Mouse (Mus musculus): ENCODE measurements at regions not wholly inside any gene's neighbourhood (a gene's known extent, or its start where the extent isn't known, plus 50 kb on each side); places are given as distances from the start of the nearest gene placed in this dataset.

DNA sequence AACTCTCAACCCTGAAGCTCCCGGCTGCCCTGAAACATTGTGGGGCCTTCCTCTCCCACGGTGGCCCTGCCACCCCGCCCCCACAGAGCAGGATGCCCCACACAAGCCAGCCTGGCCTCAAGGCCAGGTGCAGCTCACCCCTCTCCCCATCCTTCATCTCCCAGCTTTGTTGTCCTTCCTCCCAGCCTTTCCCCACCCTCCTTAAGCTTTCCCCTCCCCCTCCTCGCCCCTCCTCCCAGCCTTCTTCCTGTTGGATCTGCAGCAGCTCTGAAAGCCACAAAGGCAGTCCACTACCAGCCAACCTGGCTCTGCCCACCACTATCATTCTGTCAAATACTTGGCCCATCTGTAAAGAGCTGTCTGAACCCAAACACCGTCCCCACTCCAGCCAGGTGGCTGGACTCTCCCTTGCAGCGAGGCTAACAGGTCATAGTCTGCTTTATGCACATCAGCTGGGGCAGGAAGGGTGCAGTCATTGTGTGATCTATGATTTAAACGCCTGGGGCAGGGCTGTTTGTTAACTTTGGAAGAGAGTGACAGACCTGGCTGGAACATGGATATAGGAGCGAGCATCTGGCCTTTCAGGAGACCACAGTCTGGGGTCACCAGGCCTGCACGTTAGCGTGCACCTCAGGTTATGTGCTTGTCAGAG, 119.9 kb upstream of the Atp6ap2 start:
- DNase-seq (ENCODE audit: low spot score in 2 of 2) = no peak

DNA sequence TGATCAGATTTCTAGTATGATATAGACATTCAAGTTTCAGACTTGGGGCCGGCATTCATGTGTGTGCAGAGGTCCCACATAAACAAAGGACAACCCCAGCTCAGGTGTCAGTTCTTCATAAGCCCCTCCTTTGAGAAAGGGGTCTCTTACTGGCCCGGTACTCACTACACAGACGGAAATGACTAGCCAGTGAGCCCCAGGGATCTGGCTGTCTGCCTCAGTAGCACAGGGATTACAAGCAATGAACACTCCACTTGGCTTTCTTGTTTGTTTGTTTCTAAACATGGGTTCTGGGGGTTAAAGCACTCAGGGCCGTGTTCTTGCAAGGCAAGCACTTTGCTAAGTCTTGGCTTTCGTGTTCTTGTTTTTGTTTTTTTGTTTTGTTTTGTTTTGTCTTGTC, 115.3 kb upstream of the Atp6ap2 start:
- DNase-seq (ENCODE audit: low spot score in 2 of 2) = no peak

DNA sequence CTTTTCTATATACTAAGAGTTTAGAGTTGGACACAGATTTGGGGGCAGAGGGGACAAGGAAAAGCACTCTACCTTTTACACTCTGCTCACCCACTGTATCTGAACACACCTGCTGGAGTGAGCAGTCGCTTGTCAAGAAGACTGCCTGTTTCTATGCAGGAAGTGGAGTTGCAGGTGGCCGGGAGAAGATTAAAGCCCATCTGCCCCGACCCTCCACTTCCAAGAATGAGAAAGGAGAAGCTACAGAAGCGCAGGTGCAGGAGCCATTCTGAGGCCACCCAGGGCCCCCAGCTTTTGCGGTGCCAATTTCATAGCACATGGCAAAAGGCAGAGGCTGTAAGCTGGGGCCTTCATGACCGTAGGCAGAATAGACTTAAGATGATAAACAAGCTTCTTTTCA, 108.4 kb upstream of the Atp6ap2 start:
- DNase-seq (ENCODE audit: low spot score in 2 of 2) = no peak

DNA sequence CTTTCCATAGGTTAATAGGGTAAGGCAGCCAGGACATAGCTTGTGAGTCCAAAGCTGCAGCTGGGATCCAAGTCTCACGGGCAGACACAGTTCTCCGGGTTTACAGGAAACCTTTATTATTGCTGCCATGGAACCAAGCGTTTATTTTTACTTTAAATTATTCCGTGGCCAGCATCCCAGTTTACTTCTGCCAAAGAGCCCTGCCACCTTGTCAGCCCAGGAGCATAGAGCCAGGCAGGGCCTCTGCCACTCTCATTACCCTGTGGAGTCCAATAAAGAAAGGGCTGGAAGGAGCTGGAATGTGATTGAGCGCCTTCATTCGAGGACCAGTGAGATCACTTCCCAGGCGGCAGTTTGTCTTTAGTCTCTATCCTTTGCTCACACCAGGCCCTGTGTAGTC, 96.6 kb upstream of the Atp6ap2 start:
- DNase-seq (ENCODE audit: low spot score in 2 of 2) = no peak

DNA sequence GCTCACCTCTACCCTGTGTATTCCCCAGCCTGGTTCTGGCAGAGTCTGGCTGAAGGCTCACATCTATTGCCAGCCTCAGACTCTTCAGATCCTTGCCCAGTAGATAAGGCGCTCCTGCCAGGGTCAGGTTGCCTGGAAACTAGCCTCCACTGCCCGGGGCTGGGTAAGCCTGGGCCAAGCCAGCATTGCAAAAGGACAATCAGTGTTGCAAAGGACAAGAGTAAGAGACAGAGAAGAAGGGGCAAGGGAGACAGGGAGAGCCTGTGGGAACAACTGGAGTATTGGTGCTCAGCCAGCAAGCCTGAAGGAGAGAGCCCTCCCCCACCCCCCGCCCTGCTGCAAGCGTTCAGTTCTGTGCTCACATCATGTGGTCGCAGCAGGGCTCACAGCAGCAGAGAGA, 94.4 kb upstream of the Atp6ap2 start:
- no peak for DNase-seq (ENCODE audit: low spot score in 2 of 2)

DNA sequence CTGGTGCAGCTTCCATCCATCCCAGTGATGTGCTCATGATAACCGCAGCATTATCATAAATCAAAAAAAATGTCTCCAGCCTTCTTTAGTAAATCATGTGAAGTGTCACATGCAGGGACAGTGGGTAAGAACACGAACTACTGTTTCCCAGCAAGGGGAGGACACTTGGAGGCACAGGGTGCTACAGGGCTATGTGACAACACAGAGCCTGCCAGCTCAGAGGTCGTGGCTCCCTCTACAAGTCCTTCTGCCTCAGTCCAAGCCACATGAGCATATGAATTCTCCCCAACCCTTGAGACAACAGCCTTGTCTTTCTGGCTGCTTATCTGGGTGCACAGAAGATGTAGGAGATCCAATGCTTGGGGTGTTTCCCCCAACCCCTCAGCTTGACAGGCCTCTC, 93.7 kb upstream of the Atp6ap2 start:
- no peak for DNase-seq (ENCODE audit: low spot score in 2 of 2)

DNA sequence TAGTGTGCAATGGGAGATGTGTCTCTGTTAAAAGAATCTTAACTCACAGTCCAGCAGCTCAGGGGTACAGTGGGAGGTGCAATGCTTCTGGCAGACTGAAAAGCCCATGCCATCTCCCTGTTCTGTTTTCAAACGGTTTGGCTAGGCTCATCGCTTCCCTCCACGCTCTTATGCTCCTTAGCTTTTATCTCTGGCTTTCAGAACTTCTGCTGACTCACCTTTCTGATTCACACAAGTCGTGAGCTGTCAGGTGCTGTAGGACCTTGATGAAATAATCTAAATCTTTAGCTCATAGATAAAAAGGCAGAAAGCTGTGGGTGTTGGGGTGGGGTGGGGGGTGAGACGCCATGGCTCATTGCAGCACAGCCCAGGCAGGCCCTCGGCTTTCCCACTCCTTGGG, 93.1 kb upstream of the Atp6ap2 start:
- DNase-seq (ENCODE audit: low spot score in 2 of 2) = no peak

DNA sequence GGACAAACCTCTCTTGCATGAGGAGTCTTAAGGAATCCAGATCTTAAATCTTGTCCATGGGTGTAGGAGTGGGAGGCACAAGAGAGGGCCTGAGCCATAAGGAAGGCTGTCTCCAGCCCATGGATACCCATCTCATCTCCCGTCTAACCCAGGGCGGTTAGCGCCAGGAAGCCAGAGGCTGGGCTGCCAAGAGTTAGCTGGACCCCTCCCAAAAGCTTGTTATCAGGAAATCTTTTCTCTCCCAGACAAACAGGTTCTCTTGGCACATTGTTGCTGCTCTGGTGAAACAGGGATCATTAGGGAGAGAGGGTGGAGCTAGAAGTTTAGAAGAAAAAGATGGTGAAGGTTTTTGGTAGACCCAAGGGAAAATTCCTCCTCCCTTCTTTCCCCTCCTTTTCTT, 87.0 kb upstream of the Atp6ap2 start:
- no peak for DNase-seq (ENCODE audit: low spot score in 2 of 2)

DNA sequence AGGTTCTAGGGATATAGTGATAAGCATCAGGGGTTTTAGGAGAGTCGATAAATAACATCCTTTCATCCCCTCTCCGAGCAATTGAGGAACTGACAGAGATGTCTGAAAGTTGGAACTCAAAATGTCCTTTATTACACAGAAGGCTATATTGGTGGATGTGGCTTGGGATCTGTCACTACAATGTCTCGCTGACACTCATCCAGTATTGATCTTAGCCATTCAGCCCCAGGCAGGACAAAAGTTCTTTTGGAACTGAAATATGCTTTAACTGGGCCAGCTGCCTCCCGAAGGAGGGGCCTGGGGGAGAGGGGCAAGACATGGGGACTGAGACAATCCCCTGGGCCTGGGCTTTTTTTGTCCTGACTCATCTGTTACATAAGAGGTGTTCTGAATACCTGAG, 85.2 kb upstream of the Atp6ap2 start:
- no peak for DNase-seq (ENCODE audit: low spot score in 2 of 2)

DNA sequence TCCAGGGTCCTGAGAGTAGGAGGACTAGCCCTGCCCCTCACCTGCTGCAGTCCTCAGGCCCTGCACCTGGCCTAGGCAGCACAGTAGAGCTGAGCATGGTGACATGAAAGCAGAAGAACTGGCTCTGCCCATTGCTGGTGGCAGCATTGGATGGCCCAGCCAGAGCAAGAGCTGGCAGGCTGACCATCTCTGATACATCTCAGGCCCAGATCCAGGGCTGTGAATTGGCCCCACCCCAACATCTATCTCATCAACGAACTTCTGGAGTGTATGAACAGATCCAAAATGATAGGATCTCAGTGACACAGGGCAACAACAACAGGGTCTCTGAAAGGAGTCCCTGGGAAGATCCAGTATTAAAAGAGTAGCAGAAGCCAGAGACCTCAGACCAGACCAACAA, 84.0 kb upstream of the Atp6ap2 start:
- DNase-seq (ENCODE audit: low spot score in 2 of 2) = no peak

DNA sequence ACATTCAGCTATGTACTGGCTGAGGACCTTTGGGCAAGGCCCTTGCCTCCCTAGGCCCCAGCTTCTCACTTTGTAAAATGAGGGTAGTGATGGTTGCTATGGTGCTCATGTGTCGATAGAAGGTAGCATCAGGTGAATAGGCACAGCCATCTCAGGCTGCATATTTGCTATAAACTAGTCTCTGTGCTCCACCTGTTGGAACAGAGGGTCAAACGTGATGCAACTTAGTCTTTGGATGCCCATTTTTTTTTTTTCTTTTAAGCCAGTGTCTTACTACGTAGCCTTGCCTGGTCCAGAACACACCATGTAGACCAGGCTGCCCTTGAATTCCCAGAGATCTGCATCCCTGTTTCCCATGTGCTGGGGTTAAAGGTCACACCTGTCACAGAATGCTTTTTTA, 76.5 kb upstream of the Atp6ap2 start:
- DNase-seq (ENCODE audit: low spot score in 2 of 2) = no peak

DNA sequence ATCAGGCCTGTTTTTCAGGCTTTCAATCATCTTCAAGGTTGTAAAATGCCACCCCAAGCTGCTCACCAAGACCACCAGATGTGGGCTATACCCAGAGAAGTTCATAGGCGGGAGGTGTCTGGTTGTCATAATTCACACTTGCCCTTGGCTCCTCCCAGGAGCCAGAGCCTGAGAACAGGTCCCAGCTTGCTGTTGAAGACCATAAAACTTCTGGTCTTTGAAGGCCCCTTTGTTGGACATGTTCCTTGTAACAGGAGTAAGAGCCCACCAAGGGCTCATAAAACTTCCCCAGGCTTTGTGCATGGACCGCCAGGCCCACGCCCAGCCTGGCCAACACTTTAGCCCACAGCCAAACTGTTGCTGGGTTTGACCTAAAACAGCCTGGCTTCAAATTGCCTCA, 62.6 kb upstream of the Atp6ap2 start:
- DNase-seq (ENCODE audit: low spot score in 2 of 2) = no peak

DNA sequence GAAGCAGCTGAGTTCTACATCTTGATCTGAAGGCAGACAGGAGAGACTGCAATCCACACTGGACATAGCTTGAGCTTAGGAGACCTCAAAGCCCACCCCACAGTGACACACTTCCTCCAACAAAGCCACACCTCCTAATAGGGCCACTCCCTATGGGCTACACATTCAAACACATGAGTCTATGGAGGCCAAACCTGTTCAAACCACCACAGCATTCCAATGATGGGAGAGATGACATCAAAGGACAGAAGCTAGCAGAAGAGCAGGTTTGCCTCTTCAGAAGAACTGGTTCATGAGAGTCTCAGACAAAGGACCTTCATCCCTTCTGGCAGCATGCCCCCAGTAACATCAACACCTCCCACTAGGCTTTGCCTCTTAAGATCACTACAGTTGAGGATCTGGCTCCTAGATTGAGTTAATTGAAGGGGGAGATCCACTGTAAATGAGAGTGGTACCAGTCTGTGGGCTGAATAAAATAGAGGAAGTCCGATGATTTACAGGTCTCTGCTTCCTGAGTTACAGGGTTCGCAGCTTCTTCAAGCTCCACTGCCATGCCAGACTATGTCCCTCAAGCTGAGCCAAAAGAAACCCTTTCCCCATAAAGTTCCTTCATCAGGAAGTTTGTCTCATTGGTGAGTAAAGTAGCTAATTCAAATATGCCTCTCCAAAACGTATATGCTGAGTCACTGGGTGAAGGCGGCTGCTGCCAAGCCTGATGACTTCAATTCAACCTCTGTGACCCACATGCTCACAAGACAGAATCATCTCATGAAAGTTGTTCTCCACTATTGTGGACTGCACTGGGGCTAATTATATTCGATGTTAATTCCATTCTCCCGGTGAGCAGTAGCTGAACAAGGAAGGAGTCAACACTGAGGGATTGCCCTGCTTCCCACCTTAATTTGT, 56.9 kb upstream of the Atp6ap2 start:
- no peak for DNase-seq (ENCODE audit: low spot score in 2 of 2)

Data from urinary bladder, postnatal 4 days (tissue).